Mouse (Mus musculus) pancreas, adult 10 weeks (tissue): ENCODE measurements around the gene Gstm7. TPM values are rescaled to one million over a fixed set of nuclear protein-coding genes. Genes with fewer than 3 reads are reported as not detected.

Source experiments
- polyA plus RNA-seq: library from polyadenylated mRNA; stranded (reverse); fragments of 350-450 nt; fragmentation: Illumina TruSeq; extraction: RNeasy Lipid Tissue Mini Kit (QIAGEN cat#74804); gene quantifications from one replicate; pipeline ENCODE4 v1.2.3, GENCODE M21; 2015; ENCODE audit warnings: low read depth, low replicate concordance; ENCODE audit not compliant: insufficient read depth

Gstm7 gene
- 5.1 TPM for polyA plus RNA-seq

DNA sequence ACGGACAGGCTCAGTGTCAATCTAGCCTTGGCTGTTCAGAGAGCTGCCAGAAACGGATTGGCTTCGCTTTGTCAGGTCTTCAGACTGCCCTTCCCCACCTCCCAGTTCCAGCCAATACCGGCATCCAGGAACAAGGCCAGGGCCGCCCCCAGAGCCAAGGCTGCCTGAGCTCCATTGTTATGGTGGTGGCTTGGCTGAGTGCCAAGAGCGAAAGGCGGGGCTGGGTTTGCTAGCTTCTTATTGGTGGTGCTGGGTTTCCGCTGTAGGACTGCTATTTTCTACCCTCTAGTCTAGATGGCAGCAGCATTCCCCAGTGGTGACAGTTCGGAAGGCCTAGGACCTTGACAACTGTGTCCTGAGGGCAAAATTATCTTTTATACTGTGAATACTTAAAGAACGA is at the start of gene Gstm7:
Gstm7 (minus strand) TSS at position 148 of the 400 bp plus-strand sequence.

DNA sequence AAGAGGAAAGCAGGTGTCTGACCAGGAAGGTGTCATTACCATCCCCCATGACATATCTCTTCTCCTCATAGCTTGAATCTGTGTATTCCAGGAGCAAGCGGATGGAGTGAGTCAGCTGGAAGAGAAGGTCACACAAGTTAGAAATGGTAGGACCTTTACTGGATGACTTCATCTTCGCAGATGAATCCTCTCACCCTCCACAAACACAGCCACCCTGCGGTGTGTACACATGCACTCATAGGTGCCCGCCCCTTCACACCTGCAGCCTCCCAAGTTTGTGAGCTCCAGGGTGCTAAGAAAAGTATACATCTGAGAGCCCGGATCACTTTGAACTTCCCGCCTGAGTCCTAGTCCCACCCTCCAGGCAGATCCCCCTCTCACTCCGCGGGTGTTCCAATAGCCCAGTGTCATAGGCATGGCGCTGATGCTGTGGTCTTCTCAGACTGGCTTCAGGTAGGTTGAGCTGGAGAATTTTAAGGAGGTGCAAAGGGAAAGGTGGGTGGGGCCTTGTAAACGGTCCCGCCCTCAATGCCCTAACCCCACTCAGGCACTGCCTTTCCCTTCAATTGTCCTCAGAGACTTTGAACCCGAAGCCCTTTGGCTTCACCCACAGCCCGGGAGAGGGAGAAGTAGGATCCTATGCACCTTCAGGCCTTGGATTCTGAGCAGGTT is 37.2 kb upstream of the Gstm7 start, which contains the start of gene Gstm3:
Gstm3 (minus strand) TSS at position 560 of the 672 bp plus-strand sequence.

DNA sequence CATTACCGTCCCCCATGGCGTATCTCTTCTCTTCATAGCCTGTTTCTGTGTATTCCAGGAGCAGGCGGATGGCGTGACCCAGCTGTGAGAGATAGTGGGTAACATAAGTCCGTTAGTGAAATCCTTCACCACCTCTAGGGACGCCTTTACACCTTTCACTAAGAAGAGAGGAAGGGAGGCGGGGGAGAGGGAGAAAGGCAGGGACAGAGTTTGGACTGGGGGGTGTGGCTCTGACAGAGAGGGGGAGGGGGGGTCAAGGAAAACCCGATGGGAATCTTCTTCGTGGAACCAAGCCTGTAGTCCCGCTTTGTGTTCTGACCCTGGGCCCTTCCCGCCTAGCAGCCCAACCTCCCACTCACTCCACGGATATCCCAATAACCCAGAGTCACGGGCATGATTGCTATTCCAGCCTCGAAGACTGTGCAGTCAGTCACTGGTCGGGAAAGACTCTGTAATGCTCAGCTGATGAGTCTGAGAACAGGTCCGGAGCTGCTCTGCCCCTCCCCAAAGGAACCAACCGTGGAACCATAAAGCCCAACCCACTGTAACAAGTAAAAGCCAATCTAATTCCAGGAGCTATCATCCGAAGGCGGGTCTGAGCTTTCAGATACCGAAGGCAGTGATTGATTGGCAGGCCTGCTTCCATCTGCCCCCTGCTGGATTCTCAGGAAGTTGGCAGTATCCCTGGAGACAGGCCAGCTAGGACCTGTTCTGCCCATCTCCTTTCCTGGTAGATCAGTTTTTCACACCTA is 11.8 kb upstream of the Gstm7 start, which contains the start of gene Gstm6:
Gstm6 (minus strand) TSS at position 511 of the 752 bp plus-strand sequence.

DNA sequence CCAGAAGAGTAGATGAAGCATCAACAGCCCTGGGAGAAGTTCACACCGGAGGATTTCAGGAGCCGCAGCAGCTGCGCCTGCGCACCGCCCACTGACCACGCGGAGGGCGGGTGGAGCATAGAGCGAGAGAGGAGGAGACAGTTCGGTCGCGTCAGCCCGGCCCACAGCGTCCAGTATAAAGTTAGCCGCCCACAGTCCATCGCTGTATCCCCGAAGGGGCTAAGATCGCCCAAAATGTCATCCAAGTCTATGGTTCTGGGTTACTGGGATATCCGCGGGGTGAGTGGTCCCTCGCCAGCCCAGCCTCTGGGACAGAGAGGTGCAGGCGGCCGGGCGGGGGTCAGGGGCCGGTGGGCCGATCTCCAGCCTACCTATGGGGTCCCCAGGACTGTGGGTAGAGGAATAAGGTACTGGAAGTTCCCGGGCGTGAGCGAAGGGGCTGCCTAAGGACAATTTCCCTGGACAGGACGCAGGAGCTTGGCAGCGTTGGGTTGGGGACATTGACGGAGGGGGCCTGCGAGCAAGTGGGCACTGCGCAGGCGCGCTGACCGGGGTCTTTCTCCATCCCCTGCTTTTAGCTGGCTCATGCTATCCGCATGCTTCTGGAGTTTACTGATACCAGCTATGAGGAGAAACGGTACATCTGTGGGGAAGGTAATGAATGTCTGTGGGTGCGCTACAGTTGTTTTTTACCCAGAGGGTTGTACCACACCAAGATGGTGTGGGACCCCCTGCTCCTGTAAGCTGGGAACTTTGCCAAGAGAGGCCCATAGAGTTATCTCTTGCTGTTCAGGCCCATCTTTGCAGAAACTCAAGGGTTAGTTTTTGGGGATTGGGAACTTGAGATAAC is 35.7 kb downstream of the Gstm7 start, which contains the start of gene Gstm5:
Gstm5 (plus strand) TSS at position 102 of the 850 bp plus-strand sequence.

DNA sequence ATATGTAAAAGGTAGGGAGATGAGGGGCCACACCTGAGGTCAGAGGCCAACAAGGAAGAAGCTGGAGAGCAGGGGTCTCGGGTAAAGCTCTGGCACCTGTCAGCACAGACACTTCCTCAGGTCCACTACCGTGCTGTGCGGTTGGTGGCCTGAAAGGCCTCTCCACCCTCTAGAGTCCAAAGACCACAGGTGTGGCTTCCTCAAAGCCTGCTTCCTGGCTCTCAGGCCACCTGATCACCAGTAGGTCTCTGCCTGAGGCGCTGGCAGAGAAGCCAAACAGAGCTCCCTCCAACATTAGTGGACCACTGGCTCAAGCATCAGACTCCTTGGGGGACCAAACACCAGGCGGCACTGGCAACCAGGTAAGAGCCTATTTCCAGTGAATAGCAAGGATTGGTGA is 54.6 kb downstream of the Gstm7 start, which contains the start of gene Eps8l3:
Eps8l3 (plus strand) TSS at position 225 of the 400 bp plus-strand sequence.

Other genes with a start within 250 kb of the Gstm7 start
- 24.6 TPM for gene Ahcyl1, start 235.3 kb downstream of the Gstm7 start, polyA plus RNA-seq
- 10.5 TPM for gene Csf1, start 171.3 kb downstream of the Gstm7 start, polyA plus RNA-seq
- gene Eps8l3, start 54.6 kb downstream of the Gstm7 start, polyA plus RNA-seq, result not detected
- gene Gstm5, start 36.0 kb downstream of the Gstm7 start, polyA plus RNA-seq, result 23.1 TPM
- gene Gstm6, start 11.9 kb upstream of the Gstm7 start, polyA plus RNA-seq, result 1.3 TPM
- not detected for gene Gstm3, start 37.5 kb upstream of the Gstm7 start, polyA plus RNA-seq
- 106 TPM for gene Gstm2, start 54.6 kb upstream of the Gstm7 start, polyA plus RNA-seq
- gene Gstm1, start 86.2 kb upstream of the Gstm7 start, polyA plus RNA-seq, result 199 TPM
- 3.2 TPM for gene Gstm4, start 113.1 kb upstream of the Gstm7 start, polyA plus RNA-seq
- 39.0 TPM for gene Ampd2, start 154.8 kb upstream of the Gstm7 start, polyA plus RNA-seq
- gene Gnat2, start 161.0 kb upstream of the Gstm7 start, polyA plus RNA-seq, result 4.3 TPM
- 15.9 TPM for gene Gnai3, start 214.3 kb upstream of the Gstm7 start, polyA plus RNA-seq
- gene Gpr61, start 223.1 kb upstream of the Gstm7 start, polyA plus RNA-seq, result not detected